Mouse (Mus musculus): ENCODE measurements around the gene Slc39a10. TPM values are rescaled to one million over a fixed set of nuclear protein-coding genes. Genes with fewer than 3 reads are reported as not detected.

Slc39a10 gene
- total RNA-seq (2022), result 1 to 10 TPM; 3.5 to 5.2 (median 4.3) TPM

GRCm38 (mm10) chr1:46892752-46893151 lies at the start of gene Slc39a10:
TSS of gene Slc39a10 (minus strand) at chr1:46892852.
- no peak for DNase-seq (ENCODE audit: low spot score in 2 of 2)

- no peak for DNase-seq (ENCODE audit: low spot score in 2 of 2)
These were observed 46.6 kb upstream of the Slc39a10 start for GRCm38 (mm10) chr1:46939295-46939694.

GRCm38 (mm10) chr1:46937641-46938040 lies 45.0 kb upstream of the Slc39a10 start:
- DNase-seq (ENCODE audit: low spot score in 2 of 2), result no peak

- no peak for DNase-seq (ENCODE audit: low spot score in 2 of 2)
These were observed 34.5 kb upstream of the Slc39a10 start for GRCm38 (mm10) chr1:46927104-46927503.

- DNase-seq (ENCODE audit: low spot score in 2 of 2), result no peak
These were observed 33.6 kb upstream of the Slc39a10 start for GRCm38 (mm10) chr1:46926239-46926638.

GRCm38 (mm10) chr1:46924992-46925391 lies 32.3 kb upstream of the Slc39a10 start:
- no peak for DNase-seq (ENCODE audit: low spot score in 2 of 2)

- DNase-seq (ENCODE audit: low spot score in 2 of 2), result no peak
These were observed 30.3 kb upstream of the Slc39a10 start for GRCm38 (mm10) chr1:46922904-46923303.

GRCm38 (mm10) chr1:46921630-46922029 lies 29.0 kb upstream of the Slc39a10 start:
- DNase-seq (ENCODE audit: low spot score in 2 of 2), result no peak

- DNase-seq (ENCODE audit: low spot score in 2 of 2), result no peak
These were observed 23.6 kb upstream of the Slc39a10 start for GRCm38 (mm10) chr1:46916237-46916636.

GRCm38 (mm10) chr1:46914349-46914748 lies 21.7 kb upstream of the Slc39a10 start:
- DNase-seq (ENCODE audit: low spot score in 2 of 2), result no peak

- no peak for DNase-seq (ENCODE audit: low spot score in 2 of 2)
These were observed 20.0 kb upstream of the Slc39a10 start for GRCm38 (mm10) chr1:46912506-46913156.

- no peak for DNase-seq (ENCODE audit: low spot score in 2 of 2)
These were observed 17.5 kb upstream of the Slc39a10 start for GRCm38 (mm10) chr1:46910154-46910553.

GRCm38 (mm10) chr1:46905706-46906105 lies 13.1 kb upstream of the Slc39a10 start:
- DNase-seq (ENCODE audit: low spot score in 2 of 2), result no peak

- no peak for DNase-seq (ENCODE audit: low spot score in 2 of 2)
These were observed 9.5 kb upstream of the Slc39a10 start for GRCm38 (mm10) chr1:46902102-46902683.

GRCm38 (mm10) chr1:46894281-46894842 lies 1.7 kb upstream of the Slc39a10 start:
- DNase-seq (ENCODE audit: low spot score in 2 of 2), result no peak

- DNase-seq (ENCODE audit: low spot score in 2 of 2), result no peak
These were observed 3.9 kb downstream of the Slc39a10 start for GRCm38 (mm10) chr1:46888726-46889125.

- DNase-seq (ENCODE audit: low spot score in 2 of 2), result no peak
These were observed 4.3 kb downstream of the Slc39a10 start for GRCm38 (mm10) chr1:46888324-46888723.

- DNase-seq (ENCODE audit: low spot score in 2 of 2), result no peak
These were observed 4.7 kb downstream of the Slc39a10 start for GRCm38 (mm10) chr1:46887908-46888307.

- no peak for DNase-seq (ENCODE audit: low spot score in 2 of 2)
These were observed 6.6 kb downstream of the Slc39a10 start for GRCm38 (mm10) chr1:46886091-46886490.

GRCm38 (mm10) chr1:46885231-46885630 lies 7.4 kb downstream of the Slc39a10 start:
- no peak for DNase-seq (ENCODE audit: low spot score in 2 of 2)

- DNase-seq (ENCODE audit: low spot score in 2 of 2), result no peak
These were observed 12.7 kb downstream of the Slc39a10 start for GRCm38 (mm10) chr1:46879951-46880350.

- DNase-seq (ENCODE audit: low spot score in 2 of 2), result no peak
These were observed 18.9 kb downstream of the Slc39a10 start for GRCm38 (mm10) chr1:46873770-46874169.

GRCm38 (mm10) chr1:46869788-46870187 lies 22.9 kb downstream of the Slc39a10 start:
- DNase-seq (ENCODE audit: low spot score in 2 of 2), result no peak

Measured in gastrocnemius, adult 8-10 months (tissue).